Mouse (Mus musculus) hindbrain, embryonic 12.5 days (tissue): Measurements from ENCODE around the gene Phospho1. TPM values are rescaled to one million over a fixed set of nuclear protein-coding genes. Genes with fewer than 3 reads are reported as not detected.

Experiments
- ATAC-seq: fragments of 200-750 bp; cut with Nextera tagmentation; 2 replicates; pipeline ENCODE4 v1.8.0; 2017; ENCODE audit warnings: moderate TSS enrichment; ENCODE audit not compliant: low FRiP score
- H3K27ac ChIP-seq: fragments of 300-500 bp; sonication (generic); 2 replicates; pipeline ENCODE4 v1.5.1; 2016; ENCODE audit warnings: mild to moderate bottlenecking
- H3K27me3 ChIP-seq: fragments of 300-500 bp; sonication (generic); 2 replicates; pipeline ENCODE4 v1.6.1; 2016; ENCODE audit warnings: mild to moderate bottlenecking
- H3K36me3 ChIP-seq: fragments of 300-500 bp; sonication (generic); 2 replicates; pipeline ENCODE4 v1.6.1; 2016; ENCODE audit warnings: mild to moderate bottlenecking
- H3K4me1 ChIP-seq: fragments of 300-500 bp; sonication (generic); 2 replicates; pipeline ENCODE4 v1.6.1; 2016
- H3K4me2 ChIP-seq: fragments of 300-500 bp; sonication (generic); replicated peaks from 2 replicates; pipeline ENCODE4 v1.6.1; 2016; ENCODE audit warnings: mild to moderate bottlenecking
- H3K4me3 ChIP-seq: fragments of 300-500 bp; sonication (generic); 2 replicates; pipeline ENCODE4 v1.5.1; 2016; ENCODE audit warnings: mild to moderate bottlenecking
- H3K9ac ChIP-seq: fragments of 300-500 bp; sonication (generic); 2 replicates; pipeline ENCODE4 v1.6.1; 2016; ENCODE audit warnings: mild to moderate bottlenecking, moderate library complexity
- H3K9me3 ChIP-seq: fragments of 300-500 bp; sonication (generic); replicated peaks from 2 replicates; pipeline ENCODE4 v1.6.1; 2016; ENCODE audit warnings: mild to moderate bottlenecking
- WGBS: fragments of 180-500 bp; shearing (Covaris S2); methylation state at CpG from one replicate; pipeline ENCODE4 v1.1.7; 2016; 5-methylcytosine and 5-hydroxymethylcytosine counted together
- polyA plus RNA-seq: library from polyadenylated mRNA; unstranded; fragments of >200 nt; fragmentation: Nextera tagmentation; extraction: Ambion mirVana; gene quantifications from 2 replicates; pipeline ENCODE4 v1.2.1, GENCODE M21; 2016

The Phospho1 gene
- polyA plus RNA-seq, 1 experiment from 2014 or later, result not detected

DNA sequence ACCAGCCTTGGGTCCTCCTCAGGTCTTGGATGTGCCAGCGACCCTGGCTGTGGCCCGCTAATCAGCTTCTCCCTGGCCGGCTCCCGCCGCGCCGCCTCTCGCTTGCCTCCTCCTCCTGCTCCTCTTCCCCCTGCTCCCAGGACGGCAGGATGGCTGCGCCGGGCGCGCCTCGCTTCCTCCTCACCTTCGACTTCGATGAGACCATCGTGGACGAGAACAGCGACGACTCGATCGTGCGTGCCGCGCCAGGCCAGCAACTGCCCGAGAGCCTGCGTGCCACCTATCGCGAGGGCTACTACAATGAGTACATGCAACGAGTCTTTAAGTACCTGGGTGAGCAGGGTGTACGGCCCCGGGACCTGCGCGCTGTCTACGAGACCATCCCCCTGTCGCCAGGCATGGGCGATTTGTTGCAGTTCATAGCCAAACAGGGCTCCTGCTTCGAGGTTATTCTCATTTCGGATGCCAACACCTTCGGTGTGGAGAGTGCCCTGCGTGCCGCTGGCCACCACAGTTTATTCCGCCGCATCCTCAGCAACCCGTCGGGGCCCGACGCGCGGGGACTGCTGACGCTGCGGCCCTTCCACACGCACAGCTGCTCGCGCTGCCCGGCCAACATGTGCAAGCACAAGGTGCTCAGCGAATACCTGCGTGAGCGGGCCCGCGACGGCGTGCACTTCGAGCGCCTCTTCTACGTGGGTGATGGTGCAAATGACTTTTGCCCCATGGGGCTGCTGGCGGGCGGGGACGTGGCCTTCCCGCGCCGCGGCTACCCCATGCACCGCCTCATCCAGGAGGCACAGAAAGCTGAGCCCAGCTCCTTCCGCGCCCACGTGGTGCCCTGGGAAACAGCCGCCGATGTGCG, 6.3 kb downstream of the Phospho1 start:
- peaks cover 38% of the 10 kb centered on the region for H3K4me1 ChIP-seq
- H3K4me3 ChIP-seq, result peak overlapping the region; percentile 25
- WGBS, result 3% methylated on average over 80 of the region's 80 CpGs
- H3K4me2 ChIP-seq, result peak overlapping the region; percentile 43
- no peaks in the 10 kb centered on the region for H3K9me3 ChIP-seq
- peaks cover 98% of the 10 kb centered on the region for H3K27me3 ChIP-seq
- H3K27ac ChIP-seq, result no peak overlapping the region
- ATAC-seq, result no peak
- no peaks in the 10 kb centered on the region for H3K36me3 ChIP-seq
- no peak overlapping the region for H3K9ac ChIP-seq

DNA sequence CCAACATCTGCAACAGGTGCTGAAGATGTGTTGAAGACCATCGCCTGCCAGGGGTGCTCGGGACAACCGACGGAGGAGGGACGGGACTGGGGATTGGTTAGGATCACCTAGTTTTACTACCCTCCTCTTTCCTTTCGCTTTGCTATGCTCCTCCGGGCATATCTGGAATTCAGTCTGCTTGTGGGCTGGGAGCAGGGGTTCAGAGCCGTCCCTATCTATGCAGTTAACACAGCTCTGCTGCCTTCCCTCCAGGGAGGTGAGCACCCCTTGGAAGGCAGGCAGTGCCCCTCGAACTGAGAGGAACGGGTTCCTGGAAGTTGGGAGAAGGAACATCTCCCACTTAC, 6.9 kb downstream of the Phospho1 start:
- no peak overlapping the region for H3K27ac ChIP-seq
- no peaks in the 10 kb centered on the region for H3K9me3 ChIP-seq
- H3K4me3 ChIP-seq, result peak overlapping the region; percentile 25
- WGBS, result 5% methylated on average over 10 of the region's 10 CpGs
- peak overlapping the region; percentile 43 for H3K4me2 ChIP-seq
- peaks cover 38% of the 10 kb centered on the region for H3K4me1 ChIP-seq
- no peak for ATAC-seq
- H3K9ac ChIP-seq, result no peak overlapping the region
- peaks cover 98% of the 10 kb centered on the region for H3K27me3 ChIP-seq
- H3K36me3 ChIP-seq, result no peaks in the 10 kb centered on the region

DNA sequence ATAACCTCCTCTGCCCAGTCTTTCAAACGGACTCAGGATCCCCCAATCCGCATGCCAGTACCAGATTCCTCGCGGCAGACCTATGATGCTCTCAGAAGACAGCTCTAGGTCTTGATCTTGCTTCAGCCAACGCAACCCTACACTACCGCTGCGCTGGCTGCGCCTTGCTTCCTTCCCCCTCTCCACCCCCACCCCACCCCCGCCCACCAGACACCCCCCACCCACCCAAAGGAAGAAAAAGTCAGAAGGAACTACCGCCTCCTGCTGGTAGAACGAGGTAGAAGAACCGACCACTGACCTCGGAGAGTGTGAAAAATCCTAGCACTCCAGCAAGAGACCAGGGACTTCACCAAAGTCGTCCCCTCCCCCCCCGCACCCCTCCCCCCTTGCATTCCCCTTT, 7.3 kb downstream of the Phospho1 start:
- WGBS, result 3% methylated on average over 14 of the region's 15 CpGs
- Histone ChIP-seq H3K4me3 (peak overlapping the region; percentile 25; the same call in 1 of the 2 replicates), H3K9ac (no peak overlapping the region), H3K36me3 (no peaks in the 10 kb centered on the region), H3K9me3 (no peaks in the 10 kb centered on the region), H3K4me2 (peak overlapping the region; percentile 43; the same call in 1 of the 2 replicates), H3K4me1 (peaks cover 38% of the 10 kb centered on the region), H3K27me3 (peaks cover 98% of the 10 kb centered on the region), H3K27ac (no peak overlapping the region)
- no peak for ATAC-seq

DNA sequence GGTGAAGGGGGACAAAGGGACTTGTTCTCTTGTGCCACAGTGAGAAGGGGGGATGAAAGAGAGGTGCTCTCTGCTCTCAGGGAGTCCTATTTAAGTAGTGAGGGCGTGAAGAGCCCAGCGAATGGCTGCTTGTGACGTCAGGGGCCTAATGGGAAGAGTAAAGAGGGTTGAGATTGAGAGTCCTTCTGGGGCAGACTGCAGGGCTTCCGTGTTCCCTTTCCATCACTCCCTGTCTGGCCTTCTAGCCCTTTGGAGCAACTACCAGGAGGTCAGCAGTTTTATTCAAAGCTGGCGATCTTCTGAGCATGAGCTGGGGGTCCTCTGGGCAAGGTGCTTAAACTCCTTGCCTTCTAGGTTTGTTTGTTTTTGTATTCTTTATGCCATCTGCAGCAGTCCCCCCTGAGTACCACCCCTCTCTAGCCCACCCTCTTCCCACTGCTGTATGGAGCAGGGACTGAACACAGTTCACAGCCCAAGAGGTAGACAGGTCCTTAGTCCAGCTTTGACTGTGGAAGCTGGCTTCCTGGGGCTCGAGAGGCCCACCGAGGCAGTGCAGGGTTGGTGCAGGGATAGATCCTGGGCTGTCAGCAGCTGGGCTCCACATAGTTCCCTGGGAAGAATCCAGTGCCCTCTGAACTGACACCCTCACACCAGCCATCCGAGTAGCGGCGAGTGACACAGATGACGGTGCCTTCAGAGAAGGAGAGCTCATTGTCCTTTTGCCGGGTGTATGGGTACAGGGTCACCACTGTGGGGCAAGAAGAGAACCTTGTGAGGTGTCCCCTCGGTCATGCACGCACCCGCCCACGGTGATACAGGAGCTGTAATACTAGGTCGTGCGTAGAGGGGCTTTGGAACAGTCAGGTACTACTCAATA, 8.1 kb downstream of the Phospho1 start:
- H3K4me1 ChIP-seq, result peaks cover 43% of the 10 kb centered on the region

DNA sequence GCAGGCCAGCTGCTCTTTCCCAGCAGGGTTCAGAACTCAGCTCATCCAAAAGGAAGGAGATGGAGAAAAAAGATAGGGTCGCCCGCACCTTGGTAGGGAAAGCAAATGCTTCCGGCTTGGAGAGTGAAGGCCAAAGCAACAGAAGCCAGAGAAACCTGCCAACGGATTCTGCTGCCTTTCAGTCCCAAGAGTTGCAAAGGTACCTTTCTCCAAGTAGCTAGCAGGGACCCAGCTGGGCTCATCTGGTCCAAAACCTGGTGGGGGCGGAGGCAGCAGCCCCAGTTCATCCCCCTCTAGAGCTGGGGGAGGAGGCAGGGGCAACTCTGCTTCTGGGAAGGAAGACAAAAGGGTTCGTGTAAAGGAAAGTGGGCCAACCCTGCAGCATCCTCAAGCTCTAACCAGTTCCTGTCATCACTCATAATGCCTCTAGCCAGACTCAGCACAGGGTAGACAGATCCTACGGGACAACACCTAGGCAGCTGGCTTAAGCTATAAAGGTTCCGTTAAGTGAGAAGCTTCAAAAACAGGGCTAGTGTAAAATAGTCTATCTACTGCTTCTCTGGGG, 8.8 kb downstream of the Phospho1 start:
- Histone ChIP-seq H3K4me3 (no peak overlapping the region), H3K36me3 (no peaks in the 10 kb centered on the region), H3K27ac (no peak overlapping the region), H3K9me3 (no peaks in the 10 kb centered on the region), H3K9ac (no peak overlapping the region), H3K4me1 (peaks cover 44% of the 10 kb centered on the region), H3K27me3 (peaks cover 92% of the 10 kb centered on the region), H3K4me2 (no peak overlapping the region)
- ATAC-seq, result no peak
- WGBS, result 27% methylated on average over 8 of the region's 8 CpGs

More for the DNA sequence above, 8.1 kb downstream of the Phospho1 start:
- no peaks in the 10 kb centered on the region for H3K9me3 ChIP-seq
- H3K36me3 ChIP-seq, result no peaks in the 10 kb centered on the region
- H3K4me2 ChIP-seq, result no peak overlapping the region
- ATAC-seq, result no peak
- no peak overlapping the region for H3K9ac ChIP-seq
- no peak overlapping the region for H3K4me3 ChIP-seq
- WGBS, result 36% methylated on average over 18 of the region's 18 CpGs
- peaks cover 96% of the 10 kb centered on the region for H3K27me3 ChIP-seq
- no peak overlapping the region for H3K27ac ChIP-seq

DNA sequence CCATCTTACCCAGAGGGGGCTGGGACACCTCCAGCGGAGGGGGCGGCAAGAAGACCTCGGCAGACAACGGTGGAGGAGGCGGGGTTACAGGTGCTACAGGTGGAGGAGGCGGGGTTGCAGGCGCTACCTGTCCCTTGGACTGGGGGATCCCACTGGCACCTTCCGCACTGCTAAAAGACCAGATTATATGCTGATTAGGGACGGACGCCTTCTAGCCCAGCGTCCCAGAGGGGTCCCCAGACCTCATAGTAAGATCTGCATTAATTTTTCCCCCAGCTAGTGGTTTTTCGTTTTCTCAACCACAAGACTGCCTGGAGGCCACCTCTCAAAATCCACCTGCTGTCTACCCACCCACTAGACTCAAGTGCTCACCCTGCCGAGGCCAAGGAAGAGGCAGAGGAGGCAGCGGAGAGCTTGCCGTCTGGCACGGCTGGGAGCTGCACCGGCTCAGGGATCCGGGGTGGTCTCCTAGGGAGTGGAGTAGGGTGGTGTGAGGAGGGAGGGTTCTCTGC, 9.4 kb downstream of the Phospho1 start:
- 10% methylated on average over 18 of the region's 18 CpGs for WGBS
- Histone ChIP-seq H3K4me2 (peak overlapping the region; percentile 19; the same call in 1 of the 2 replicates), H3K4me3 (no peak overlapping the region), H3K9me3 (no peaks in the 10 kb centered on the region), H3K27me3 (peaks cover 86% of the 10 kb centered on the region), H3K4me1 (peaks cover 44% of the 10 kb centered on the region), H3K36me3 (no peaks in the 10 kb centered on the region), H3K9ac (no peak overlapping the region; the same call in 1 of the 2 replicates), H3K27ac (no peak overlapping the region)
- ATAC-seq, result no peak

DNA sequence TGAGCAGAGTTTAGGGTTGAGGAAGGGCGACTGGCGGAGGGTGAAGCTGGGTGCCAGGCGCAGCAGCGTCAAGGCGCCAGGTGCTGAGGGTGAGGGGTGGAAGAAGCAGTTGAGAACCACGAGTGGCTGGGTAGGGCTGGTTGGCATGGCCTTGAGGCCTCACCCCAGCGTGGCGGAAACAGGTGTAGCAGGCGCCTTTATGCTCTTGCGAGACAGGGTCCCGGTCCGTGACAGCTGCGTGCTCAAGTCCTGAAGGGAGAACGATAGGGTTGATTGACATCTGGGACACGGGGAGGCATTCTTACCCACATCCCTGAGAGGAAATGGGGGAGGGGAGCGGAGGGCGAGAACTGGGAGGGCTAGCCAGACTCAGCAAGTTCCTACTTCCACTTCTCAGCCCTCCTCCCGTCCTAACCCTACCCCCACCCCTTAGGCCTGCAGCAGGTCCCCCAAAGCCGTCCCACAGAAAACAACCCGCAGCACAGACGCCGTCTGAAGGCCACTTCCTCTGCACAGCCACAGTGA, 9.9 kb downstream of the Phospho1 start:
- WGBS, result 5% methylated on average over 22 of the region's 22 CpGs
- H3K27ac ChIP-seq, result no peak overlapping the region
- H3K4me3 ChIP-seq, result no peak overlapping the region

DNA sequence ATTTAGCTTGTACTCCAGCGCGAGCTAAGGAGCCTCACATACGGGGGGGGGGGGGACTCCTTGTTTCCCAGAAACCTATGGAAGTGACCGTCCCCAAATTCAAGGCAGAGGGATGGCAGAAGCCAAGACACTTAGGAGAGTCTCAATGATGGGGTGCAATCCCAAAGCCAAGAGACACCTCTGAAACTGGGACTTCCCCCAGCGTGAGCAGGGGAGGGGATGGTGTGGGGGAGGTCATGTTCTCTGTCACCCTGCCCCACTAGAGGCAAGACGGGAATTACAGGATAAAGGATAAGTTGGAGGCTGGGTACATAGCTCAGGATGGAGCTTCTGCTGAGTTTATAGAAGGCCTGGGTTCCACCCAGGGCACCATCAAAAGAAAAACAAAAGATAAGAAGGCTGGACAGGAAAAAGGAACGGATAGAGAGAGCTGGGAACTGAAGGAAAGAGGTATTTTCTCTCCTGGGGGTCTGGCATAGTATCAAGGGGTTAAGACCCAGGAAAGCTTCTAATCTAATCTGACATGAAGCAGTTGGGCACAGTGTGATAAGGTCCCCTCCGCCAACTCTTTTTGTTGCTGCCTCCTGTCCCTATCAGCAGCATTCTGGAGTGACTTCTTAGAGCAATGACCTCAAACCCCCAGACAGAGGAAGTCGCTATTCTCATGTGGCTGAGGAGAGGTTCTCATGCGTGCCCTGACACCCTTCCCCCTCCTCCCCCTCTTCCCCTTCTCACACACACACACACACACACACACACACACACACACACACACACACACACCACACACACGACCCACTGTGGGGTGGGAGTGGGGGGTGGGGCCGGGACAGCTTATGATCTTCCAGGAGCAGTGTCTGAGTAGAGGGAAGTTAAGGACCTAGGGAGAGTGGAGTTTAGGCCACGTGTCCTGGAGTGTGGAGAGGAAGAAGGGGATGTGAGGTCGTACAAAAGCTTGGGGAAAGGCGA, 10.7 kb downstream of the Phospho1 start:
- Histone ChIP-seq H3K27me3 (peaks cover 73% of the 10 kb centered on the region), H3K9me3 (no peaks in the 10 kb centered on the region), H3K4me2 (peak overlapping the region; percentile 19; the same call in 1 of the 2 replicates), H3K9ac (no peak overlapping the region), H3K4me3 (no peak overlapping the region), H3K27ac (no peak overlapping the region), H3K36me3 (no peaks in the 10 kb centered on the region), H3K4me1 (peaks cover 44% of the 10 kb centered on the region)
- WGBS, result 21% methylated on average over 15 of the region's 15 CpGs
- ATAC-seq, result no peak

More for the DNA sequence above, 9.9 kb downstream of the Phospho1 start:
- H3K27me3 ChIP-seq, result peaks cover 81% of the 10 kb centered on the region
- no peaks in the 10 kb centered on the region for H3K9me3 ChIP-seq
- H3K4me2 ChIP-seq, result peak overlapping the region; percentile 19; the same call in 1 of the 2 replicates
- H3K9ac ChIP-seq, result no peak overlapping the region; the same call in 1 of the 2 replicates
- H3K4me1 ChIP-seq, result peaks cover 44% of the 10 kb centered on the region
- no peaks in the 10 kb centered on the region for H3K36me3 ChIP-seq
- ATAC-seq, result no peak; the same call in 1 of the 2 replicates

DNA sequence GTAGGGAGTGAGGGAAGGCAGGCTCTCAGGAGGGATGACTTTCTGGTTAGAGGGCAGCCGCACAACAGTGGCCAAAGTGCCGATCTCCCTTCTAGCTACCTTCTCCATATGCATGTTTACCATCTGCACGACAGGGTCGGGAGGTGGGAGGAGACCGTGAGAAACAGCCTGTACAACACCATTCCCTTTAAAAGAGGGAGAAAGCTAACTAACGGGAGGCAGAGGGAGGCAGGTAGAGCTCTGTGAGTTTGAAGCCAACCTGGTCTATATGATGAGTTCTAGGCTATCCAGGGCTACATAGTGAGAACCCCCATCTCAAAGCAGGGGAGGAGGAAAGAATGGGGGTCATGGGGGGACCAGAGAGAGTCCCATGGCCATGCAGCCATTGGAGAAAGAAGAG, 11.5 kb downstream of the Phospho1 start:
- no peak overlapping the region for H3K4me3 ChIP-seq
- H3K4me1 ChIP-seq, result peaks cover 37% of the 10 kb centered on the region
- H3K27ac ChIP-seq, result no peak overlapping the region
- no peaks in the 10 kb centered on the region for H3K9me3 ChIP-seq
- no peaks in the 10 kb centered on the region for H3K36me3 ChIP-seq
- no peak overlapping the region for H3K9ac ChIP-seq
- 47% methylated on average over 6 of the region's 6 CpGs for WGBS
- no peak for ATAC-seq
- peaks cover 71% of the 10 kb centered on the region for H3K27me3 ChIP-seq
- H3K4me2 ChIP-seq, result no peak overlapping the region

DNA sequence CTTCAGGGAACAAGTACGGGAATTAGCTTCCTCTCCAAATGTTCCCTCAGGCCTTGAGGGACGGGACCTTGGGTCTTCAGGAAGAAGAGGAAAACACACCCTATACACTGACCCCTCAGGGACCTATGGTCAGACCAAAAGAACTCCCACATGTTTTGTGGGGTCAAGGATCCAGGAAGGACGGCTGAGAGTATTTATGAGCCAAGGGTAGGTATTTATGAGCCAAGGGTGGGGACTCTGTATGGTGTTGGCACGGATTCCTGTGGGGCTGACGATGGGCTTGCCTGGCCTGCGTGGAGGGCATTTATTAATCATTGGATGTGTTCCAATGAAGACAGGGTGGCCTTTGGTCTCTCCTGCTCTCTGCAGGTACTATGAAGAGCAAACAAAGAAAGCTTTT, 12.1 kb downstream of the Phospho1 start:
- H3K27me3 ChIP-seq, result peaks cover 70% of the 10 kb centered on the region
- 69% methylated on average over 6 of the region's 6 CpGs for WGBS
- no peak overlapping the region for H3K4me2 ChIP-seq
- no peaks in the 10 kb centered on the region for H3K36me3 ChIP-seq
- no peak overlapping the region for H3K4me3 ChIP-seq
- H3K9me3 ChIP-seq, result no peaks in the 10 kb centered on the region
- no peak overlapping the region for H3K27ac ChIP-seq
- H3K4me1 ChIP-seq, result peaks cover 31% of the 10 kb centered on the region
- no peak overlapping the region for H3K9ac ChIP-seq
- ATAC-seq, result no peak

DNA sequence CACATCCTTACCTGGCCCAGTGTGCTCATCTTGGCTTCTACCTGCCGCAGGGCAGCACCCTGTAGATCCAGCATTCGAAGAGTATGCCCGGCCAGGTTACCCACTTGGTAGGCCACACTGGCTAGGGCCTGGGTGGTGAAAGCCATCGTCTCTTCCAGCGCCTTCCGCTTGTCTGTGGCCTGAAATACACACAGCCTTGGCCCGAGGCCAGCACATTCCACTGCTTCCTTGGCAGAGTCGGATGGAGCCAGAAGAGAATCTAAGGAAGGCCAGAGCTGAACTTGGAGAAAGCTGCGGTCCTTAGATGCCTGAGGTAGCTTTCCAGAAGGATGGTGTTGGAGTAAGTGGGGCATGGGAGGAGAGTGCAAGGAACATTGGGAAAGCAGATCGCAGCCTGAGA, 12.8 kb downstream of the Phospho1 start, which contains the start of gene Gngt2:
Gene Gngt2, plus strand, starts transcription at position 158 of the 400 bp plus-strand sequence.
- WGBS, result 72% methylated on average over 10 of the region's 10 CpGs

More for the DNA sequence above, 12.8 kb downstream of the Phospho1 start, which contains the start of gene Gngt2:
- no peak within 1 kb of the TSS for H3K27ac ChIP-seq
- no peak within 1 kb of the TSS for H3K4me3 ChIP-seq
- no peak within 1 kb of the TSS for H3K4me2 ChIP-seq
- peaks cover 70% of the 10 kb centered on the region for H3K27me3 ChIP-seq
- no peak within 1 kb of the TSS for H3K9ac ChIP-seq
- H3K9me3 ChIP-seq, result no peaks in the 10 kb centered on the region
- no peak for ATAC-seq
- H3K36me3 ChIP-seq, result no peaks in the 10 kb centered on the region
- peaks cover 30% of the 10 kb centered on the region for H3K4me1 ChIP-seq
